Mouse (Mus musculus) CH12.LX (cell line): Measurements from ENCODE around the gene Cfap157. TPM values are rescaled to one million over a fixed set of nuclear protein-coding genes. Genes with fewer than 3 reads are reported as not detected.

Experiments used
- DNase-seq: peaks from one replicate; pipeline ENCODE4 v3.0.0-alpha.2; 2013; ENCODE audit errors: extremely low read depth
- H3K27ac ChIP-seq: 2 replicates; pipeline ENCODE4 v1.5.1; 2012; ENCODE audit warnings: low read depth, mild to moderate bottlenecking, control low read depth, moderate library complexity; ENCODE audit not compliant: insufficient read depth
- H3K27me3 ChIP-seq: replicated peaks from 2 replicates; pipeline ENCODE3; 2012; ENCODE audit warnings: inconsistent platforms
- H3K36me3 ChIP-seq, 2 experiments: replicated peaks in 1 of 2; 2 replicates each; pipeline versions ENCODE3 to v1.6.1; 2012; ENCODE audit warnings: inconsistent platforms in 1 of 2, low read length in 1 of 2, mild to moderate bottlenecking in 1 of 2, mixed read lengths in 1 of 2, moderate library complexity in 1 of 2; ENCODE audit not compliant: control insufficient read depth in 1 of 2, insufficient read depth in 1 of 2
- H3K4me1 ChIP-seq, 2 experiments: 2 replicates each; pipeline ENCODE4 v1.6.1; 2012; ENCODE audit warnings: inconsistent platforms in 1 of 2, moderate library complexity in 1 of 2; ENCODE audit not compliant: insufficient read depth in 2 of 2, control insufficient read depth in 1 of 2
- H3K4me2 ChIP-seq: 2 replicates; pipeline ENCODE4 v1.6.1; 2012; ENCODE audit warnings: low read depth, mild to moderate bottlenecking, control low read depth; ENCODE audit not compliant: poor library complexity, insufficient read depth, severe bottlenecking
- H3K4me3 ChIP-seq, 3 experiments: fragments of 150-350 bp in 1 of 3; sonication (generic) in 1 of 3; replicated peaks in 1 of 3; 2 replicates each; pipeline versions ENCODE3 to v1.5.1; 2011 to 2012; ENCODE audit warnings: low read depth in 2 of 3, low read length in 2 of 3, mild to moderate bottlenecking in 2 of 3, moderate library complexity in 2 of 3, control low read depth in 1 of 3, improper control_type of control experiment in 1 of 3, inconsistent platforms in 1 of 3, mixed read lengths in 1 of 3; ENCODE audit not compliant: poor library complexity in 1 of 3
- H3K79me2 ChIP-seq: replicated peaks from 2 replicates; pipeline ENCODE4 v1.6.1; 2012; ENCODE audit warnings: mild to moderate bottlenecking, moderate library complexity; ENCODE audit not compliant: control insufficient read depth, poor library complexity, insufficient read depth, severe bottlenecking; ENCODE audit errors: extremely low read depth
- H3K9ac ChIP-seq: 2 replicates; pipeline ENCODE4 v1.6.1; 2012; ENCODE audit warnings: low read depth, mild to moderate bottlenecking, control low read depth, moderate library complexity; ENCODE audit not compliant: insufficient read depth
- H3K9me3 ChIP-seq: replicated peaks from 2 replicates; pipeline ENCODE3; 2012; ENCODE audit warnings: low read length, inconsistent platforms, mixed read lengths
- BHLHE40 ChIP-seq: IDR thresholded peaks from 2 replicates; pipeline ENCODE4 v1.6.1; 2011; ENCODE audit warnings: mild to moderate bottlenecking, low read depth, low read length, improper control_type of control experiment
- CHD1 ChIP-seq: IDR thresholded peaks from 2 replicates; pipeline ENCODE4 v1.6.1; 2012; ENCODE audit warnings: low read depth, low read length, improper control_type of control experiment, inconsistent platforms
- CHD2 ChIP-seq: IDR thresholded peaks from 2 replicates; pipeline ENCODE4 v1.6.1; 2011; ENCODE audit warnings: low read length, improper control_type of control experiment
- CTCF ChIP-seq, 2 experiments: IDR thresholded peaks in 1 of 2; conservative IDR thresholded peaks in 1 of 2; 2 replicates each; pipeline ENCODE4 v1.5.1; 2011 to 2012; ENCODE audit warnings: low read depth in 2 of 2, low read length in 2 of 2, improper control_type of control experiment in 1 of 2, inconsistent platforms in 1 of 2, mild to moderate bottlenecking in 1 of 2, moderate library complexity in 1 of 2
- E2F4 ChIP-seq: IDR thresholded peaks from 2 replicates; pipeline ENCODE4 v1.6.1; 2011; ENCODE audit warnings: low read depth, low read length, improper control_type of control experiment; ENCODE audit not compliant: insufficient replicate concordance
- JUN ChIP-seq: IDR thresholded peaks from 2 replicates; pipeline ENCODE4 v1.6.1; 2011; ENCODE audit warnings: low read depth, mild to moderate bottlenecking, low read length, improper control_type of control experiment, moderate library complexity; ENCODE audit not compliant: insufficient read depth
- MAX ChIP-seq: IDR thresholded peaks from 2 replicates; pipeline ENCODE4 v1.6.1; 2011; ENCODE audit warnings: low read length, improper control_type of control experiment
- MXI1 ChIP-seq: IDR thresholded peaks from 2 replicates; pipeline ENCODE4 v1.6.1; 2011; ENCODE audit warnings: mild to moderate bottlenecking, low read depth, low read length, improper control_type of control experiment
- MYC ChIP-seq: IDR thresholded peaks from 2 replicates; pipeline ENCODE4 v1.6.1; 2011; ENCODE audit warnings: low read depth, mild to moderate bottlenecking, improper control_type of control experiment, low read length
- NELFE ChIP-seq: IDR thresholded peaks from 2 replicates; pipeline ENCODE4 v1.6.1; 2011; ENCODE audit warnings: low read depth, low read length, improper control_type of control experiment
- PAX5 ChIP-seq: IDR thresholded peaks from 2 replicates; pipeline ENCODE4 v1.6.1; 2012; ENCODE audit warnings: low read length, inconsistent platforms, mixed read lengths
- POLR2A ChIP-seq: IDR thresholded peaks from 2 replicates; pipeline ENCODE4 v1.6.1; 2011; ENCODE audit warnings: low read depth, mild to moderate bottlenecking, improper control_type of control experiment, low read length
- POLR2AphosphoS2 ChIP-seq: IDR thresholded peaks from 2 replicates; pipeline ENCODE4 v1.6.1; 2011; ENCODE audit warnings: low read depth, low read length, improper control_type of control experiment
- RAD21 ChIP-seq: IDR thresholded peaks from 2 replicates; pipeline ENCODE4 v1.6.1; 2011; ENCODE audit warnings: low read depth, mild to moderate bottlenecking, low read length, improper control_type of control experiment, moderate library complexity
- RCOR1 ChIP-seq: conservative IDR thresholded peaks from 2 replicates; pipeline ENCODE4 v1.6.1; 2012; ENCODE audit warnings: low read depth, mild to moderate bottlenecking, inconsistent platforms, low read length, improper control_type of control experiment
- SIN3A ChIP-seq: IDR thresholded peaks from 2 replicates; pipeline ENCODE4 v1.6.1; 2012; ENCODE audit warnings: low read length, improper control_type of control experiment, inconsistent platforms
- SMC3 ChIP-seq: IDR thresholded peaks from 2 replicates; pipeline ENCODE4 v1.6.1; 2011; ENCODE audit warnings: low read depth, low read length, improper control_type of control experiment
- dilution Hi-C: fragments of 300-500 bp; cut with MboI; formaldehyde crosslinking; loops from 2 replicates; pipeline ENCODE4 v1.14.3; 2020; ENCODE audit warnings: low sequenced_read_pairs; ENCODE audit not compliant: extremely low pct_unique_long_range_greater_than_20kb, extremely low pct_ligation_motif_present
- in situ Hi-C: fragments of 300-500 bp; cut with MboI; formaldehyde crosslinking; loops from 3 replicates; pipeline ENCODE4 v1.14.3; 2019; ENCODE audit warnings: low sequenced_read_pairs, low pct_ligation_motif_present, low pct_unique_long_range_greater_than_20kb, mixed read lengths
- polyA plus RNA-seq: library from polyadenylated mRNA; unstranded; fragments of >175 nt; gene quantifications from 2 replicates; pipeline ENCODE4 v1.2.1, GENCODE M21; 2012; ENCODE audit warnings: low read depth; ENCODE audit not compliant: insufficient read length
- total RNA-seq, 2 experiments: library from RNA; depleted of rRNA; stranded (reverse); fragments of 300-350 nt in 1 of 2; fragments of >200 nt in 1 of 2; gene quantifications; 2 replicates each; pipeline ENCODE4 v1.2.3; 2012 to 2014

Cfap157 gene
- total and polyA plus RNA-seq, 3 experiments, result 0.23 TPM; not detected in 2

GRCm38 (mm10) chr2:32750199-32750598 lies 34.0 kb downstream of the Cfap157 start:
- H3K36me3 ChIP-seq, result peaks cover 78 to 97% of the 10 kb centered on the region in 2 experiments
- no peak overlapping the region for H3K4me3 ChIP-seq
- no peaks in the 10 kb centered on the region for H3K9me3 ChIP-seq
- H3K4me1 ChIP-seq, result peaks cover 0 to 17% of the 10 kb centered on the region in 2 experiments; a peak in 1 of 4 replicates
- no peak overlapping the region for H3K27ac ChIP-seq
- H3K27me3 ChIP-seq, result no peaks in the 10 kb centered on the region
- TF ChIP-seq CHD1 (no peak), SMC3 (peak; percentile 40), RAD21 (peak; percentile 22), MAX (no peak), NELFE (no peak), CTCF (conservative IDR thresholded peaks at IDR 0.05 in 1 of 2, IDR thresholded peaks at IDR 0.05 in 1 of 2; ENCODE audit: low read depth in 2 of 2, low read length in 2 of 2) (peak in 1 of 2 experiments; percentile 60; a peak in 2 of 4 replicates)
- DNase-seq, result peak; percentile 29
- H3K79me2 ChIP-seq, result no peaks in the 10 kb centered on the region
- in situ Hi-C loops, result no loop called here
- dilution Hi-C loops, result no loop called here
- no peak overlapping the region for H3K9ac ChIP-seq
- H3K4me2 ChIP-seq, result no peak overlapping the region

- in situ Hi-C loops (no loop called here), dilution Hi-C loops (no loop called here)
- H3K4me3 ChIP-seq, result no peak overlapping the region
- peaks cover 80 to 97% of the 10 kb centered on the region in 2 experiments for H3K36me3 ChIP-seq
- no peak for DNase-seq
- H3K27ac ChIP-seq, result no peak overlapping the region
- TF ChIP-seq SIN3A, result no peak
- TF ChIP-seq E2F4, result no peak
- no peak for TF ChIP-seq MYC
- TF ChIP-seq MAX, result no peak
- no peak for TF ChIP-seq BHLHE40
- TF ChIP-seq RAD21, result no peak
- no peak for TF ChIP-seq MXI1
- TF ChIP-seq POLR2A, result no peak
- no peak for TF ChIP-seq CHD2
- no peaks in the 10 kb centered on the region for H3K79me2 ChIP-seq
- H3K9ac ChIP-seq, result no peak overlapping the region
- H3K9me3 ChIP-seq, result no peaks in the 10 kb centered on the region
- H3K4me2 ChIP-seq, result no peak overlapping the region
- H3K4me1 ChIP-seq, result peaks cover 0 to 17% of the 10 kb centered on the region in 2 experiments; a peak in 1 of 4 replicates
- H3K27me3 ChIP-seq, result no peaks in the 10 kb centered on the region
Measured at GRCm38 (mm10) chr2:32749082-32749481, 35.1 kb downstream of the Cfap157 start.

GRCm38 (mm10) chr2:32744272-32744982 lies 39.8 kb downstream of the Cfap157 start:
- DNase-seq, result no peak
- TF ChIP-seq SMC3 (no peak), JUN (no peak), PAX5 (no peak), POLR2AphosphoS2 (no peak), RCOR1 (no peak), RAD21 (no peak)
- no peak overlapping the region for H3K4me3 ChIP-seq

More at GRCm38 (mm10) chr2:32744272-32744982, 39.8 kb downstream of the Cfap157 start:
- H3K36me3 ChIP-seq, result peaks cover 69 to 97% of the 10 kb centered on the region in 2 experiments
- no peaks in the 10 kb centered on the region for H3K79me2 ChIP-seq
- peaks cover 0 to 3% of the 10 kb centered on the region in 2 experiments; a peak in 1 of 4 replicates for H3K4me1 ChIP-seq
- no peak overlapping the region for H3K27ac ChIP-seq
- H3K9me3 ChIP-seq, result no peaks in the 10 kb centered on the region
- in situ Hi-C loops (no loop called here), dilution Hi-C loops (no loop called here)
- no peak overlapping the region for H3K4me2 ChIP-seq
- H3K27me3 ChIP-seq, result no peaks in the 10 kb centered on the region
- no peak overlapping the region for H3K9ac ChIP-seq
